Mouse (Mus musculus): Measurements from ENCODE around the gene Rps6ka5. TPM values are rescaled to one million over a fixed set of nuclear protein-coding genes. Genes with fewer than 3 reads are reported as not detected.
A peak's percentile ranks its signal among the peaks of the same experiment; 100 is the strongest.

Rps6ka5 gene
- polyA plus RNA-seq, 1 experiment from 2014 or later, result 3.9 TPM

- H3K9ac ChIP-seq, result no peak overlapping the region; the same call in 1 of the 2 replicates
- WGBS, result 4% methylated on average over 9 of the region's 9 CpGs
- peak overlapping the region; percentile 57 for H3K4me2 ChIP-seq
- peak overlapping the region; percentile 59 for H3K27ac ChIP-seq
- H3K4me3 ChIP-seq, result peak overlapping the region; percentile 26; the same call in 1 of the 2 replicates
- no peaks in the 10 kb centered on the region for H3K27me3 ChIP-seq
- no peaks in the 10 kb centered on the region for H3K9me3 ChIP-seq (replicated peaks)
- H3K36me3 ChIP-seq, result no peaks in the 10 kb centered on the region
- peak; percentile 91 for ATAC-seq (replicated peaks; ENCODE audit: insufficient number of reproducible peaks, insufficient read depth, low FRiP score, low read depth)
- peaks cover 32% of the 10 kb centered on the region for H3K4me1 ChIP-seq (replicated peaks)
Measured at GRCm38 (mm10) chr12:100527753-100528152, 199.0 kb downstream of the Rps6ka5 start.

DNA sequence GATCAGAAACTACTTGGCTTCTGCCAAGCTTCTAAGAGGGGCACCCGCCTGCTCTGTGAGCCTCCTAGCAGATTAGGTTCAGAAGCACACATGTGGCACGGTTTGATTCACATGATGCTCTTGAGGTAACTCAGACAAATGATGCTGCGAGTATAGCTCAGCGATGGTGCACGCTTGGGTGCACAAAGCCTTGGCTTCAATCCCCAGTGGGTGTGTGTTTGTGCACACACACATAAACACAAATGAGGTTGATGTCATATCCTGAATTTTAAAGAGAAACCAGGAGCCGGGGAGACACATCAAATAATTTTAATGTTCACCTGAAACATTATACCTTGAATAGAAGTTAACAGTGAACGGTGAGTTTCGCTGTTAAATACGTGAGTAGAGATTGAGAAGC, 199.5 kb downstream of the Rps6ka5 start:
- no peak for ATAC-seq (replicated peaks; ENCODE audit: insufficient number of reproducible peaks, insufficient read depth, low FRiP score, low read depth)
- H3K4me3 ChIP-seq, result peak overlapping the region; percentile 26; the same call in 1 of the 2 replicates
- H3K36me3 ChIP-seq, result no peaks in the 10 kb centered on the region
- peak overlapping the region; percentile 49; the same call in 1 of the 2 replicates for H3K27ac ChIP-seq
- H3K27me3 ChIP-seq, result no peaks in the 10 kb centered on the region
- WGBS, result 63% methylated on average over 9 of the region's 9 CpGs
- H3K9ac ChIP-seq, result no peak overlapping the region; the same call in 1 of the 2 replicates
- peaks cover 28% of the 10 kb centered on the region for H3K4me1 ChIP-seq (replicated peaks)
- no peaks in the 10 kb centered on the region for H3K9me3 ChIP-seq (replicated peaks)
- H3K4me2 ChIP-seq, result peak overlapping the region; percentile 57

- peaks cover 24% of the 10 kb centered on the region for H3K4me1 ChIP-seq (replicated peaks)
- no peak for ATAC-seq (replicated peaks; ENCODE audit: insufficient number of reproducible peaks, insufficient read depth, low FRiP score, low read depth)
- no peaks in the 10 kb centered on the region for H3K9me3 ChIP-seq (replicated peaks)
- H3K36me3 ChIP-seq, result no peaks in the 10 kb centered on the region
- no peak overlapping the region for H3K9ac ChIP-seq
- H3K27me3 ChIP-seq, result no peaks in the 10 kb centered on the region
- WGBS, result 57% methylated on average over 1 of the region's 1 CpGs
- no peak overlapping the region for H3K27ac ChIP-seq
- H3K4me3 ChIP-seq, result no peak overlapping the region
- no peak overlapping the region for H3K4me2 ChIP-seq
Measured at GRCm38 (mm10) chr12:100525939-100526338, 200.8 kb downstream of the Rps6ka5 start.

- 0 out of 2 replicates have a peak, but pooled peaks cover 1% of the 10 kb centered on the region for H3K36me3 ChIP-seq
- peak within 1 kb of the TSS; percentile 95 for H3K4me3 ChIP-seq
- ATAC-seq (replicated peaks; ENCODE audit: insufficient number of reproducible peaks, insufficient read depth, low FRiP score, low read depth), result peak; percentile 79
- WGBS, result 4% methylated on average over 19 of the region's 42 CpGs
- H3K4me1 ChIP-seq (replicated peaks), result peaks cover 37% of the 10 kb centered on the region
- H3K27me3 ChIP-seq, result no peaks in the 10 kb centered on the region
- no peaks in the 10 kb centered on the region for H3K9me3 ChIP-seq (replicated peaks)
- H3K4me2 ChIP-seq, result peak within 1 kb of the TSS; percentile 85
- peak within 1 kb of the TSS; percentile 83 for H3K27ac ChIP-seq
- H3K9ac ChIP-seq, result peak within 1 kb of the TSS; percentile 98
Measured at GRCm38 (mm10) chr12:100520794-100521186, 206.0 kb downstream of the Rps6ka5 start, which contains the start of gene Ttc7b. Gene Ttc7b, minus strand, starts transcription at chr12:100520826.

DNA sequence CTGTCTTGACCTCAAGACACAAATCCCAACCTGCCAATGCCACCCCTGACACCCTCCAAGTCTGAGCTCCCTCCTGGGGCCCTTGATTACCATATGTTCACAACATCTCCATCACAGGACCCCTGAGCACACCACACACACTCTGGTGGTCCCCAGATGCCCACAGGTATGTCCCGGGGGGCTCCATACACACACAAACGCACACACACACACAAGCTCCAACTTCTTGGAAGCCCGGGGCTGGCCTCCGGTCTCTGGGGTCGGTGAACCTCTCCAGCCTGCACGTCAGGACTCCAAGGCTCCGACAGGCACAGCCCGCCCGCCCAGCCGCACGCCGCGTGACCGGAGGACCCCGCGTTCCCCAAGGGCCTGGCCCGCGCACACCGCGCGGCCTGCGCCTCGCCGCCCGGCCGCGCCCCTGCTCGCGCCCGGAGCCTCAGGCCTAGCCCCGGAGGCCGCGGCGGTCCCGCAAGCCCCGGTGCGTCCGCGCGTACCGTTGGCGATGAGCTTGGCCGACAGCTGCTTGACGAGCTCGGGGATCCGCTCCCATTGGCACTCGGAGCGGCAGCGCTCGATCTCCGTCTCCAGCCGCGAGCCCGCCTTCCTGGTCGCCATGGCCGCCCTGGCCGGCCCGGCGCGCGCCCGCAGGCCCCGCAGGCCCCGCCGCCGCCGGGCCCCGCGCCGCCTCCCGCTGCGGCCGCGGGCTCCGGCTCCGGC, 206.5 kb downstream of the Rps6ka5 start:
- H3K9ac ChIP-seq, result peak overlapping the region; percentile 98
- no peaks in the 10 kb centered on the region for H3K27me3 ChIP-seq
- under 1% methylated on average over 76 of the region's 76 CpGs for WGBS
- no peaks in the 10 kb centered on the region for H3K9me3 ChIP-seq (replicated peaks)
- peak overlapping the region; percentile 85 for H3K4me2 ChIP-seq
- peaks cover 39% of the 10 kb centered on the region for H3K4me1 ChIP-seq (replicated peaks)
- peak overlapping the region; percentile 95 for H3K4me3 ChIP-seq
- peak overlapping the region; percentile 83 for H3K27ac ChIP-seq
- H3K36me3 ChIP-seq, result 0 out of 2 replicates have a peak, but pooled peaks cover 3% of the 10 kb centered on the region
- peak; percentile 79 for ATAC-seq (replicated peaks; ENCODE audit: insufficient number of reproducible peaks, insufficient read depth, low FRiP score, low read depth)

GRCm38 (mm10) chr12:100519684-100520076, 207.1 kb downstream of the Rps6ka5 start:
- Histone ChIP-seq H3K27ac (peak overlapping the region; percentile 83; the same call in 1 of the 2 replicates), H3K4me1 (replicated peaks) (peaks cover 39% of the 10 kb centered on the region), H3K27me3 (no peaks in the 10 kb centered on the region), H3K4me2 (peak overlapping the region; percentile 85), H3K9ac (peak overlapping the region; percentile 98), H3K4me3 (peak overlapping the region; percentile 95), H3K9me3 (replicated peaks) (no peaks in the 10 kb centered on the region), H3K36me3 (0 out of 2 replicates have a peak, but pooled peaks cover 3% of the 10 kb centered on the region)
- no peak for ATAC-seq (replicated peaks; ENCODE audit: insufficient number of reproducible peaks, insufficient read depth, low FRiP score, low read depth)
- 44% methylated on average over 7 of the region's 7 CpGs for WGBS

- ATAC-seq (replicated peaks; ENCODE audit: insufficient number of reproducible peaks, insufficient read depth, low FRiP score, low read depth), result no peak
- Histone ChIP-seq H3K27ac (no peak overlapping the region), H3K27me3 (no peaks in the 10 kb centered on the region), H3K4me1 (replicated peaks) (peaks cover 47% of the 10 kb centered on the region), H3K4me2 (no peak overlapping the region), H3K36me3 (0 out of 2 replicates have a peak, but pooled peaks cover 3% of the 10 kb centered on the region), H3K9me3 (replicated peaks) (no peaks in the 10 kb centered on the region), H3K4me3 (no peak overlapping the region), H3K9ac (no peak overlapping the region)
- 79% methylated on average over 9 of the region's 9 CpGs for WGBS
Measured at GRCm38 (mm10) chr12:100517371-100517770, 209.4 kb downstream of the Rps6ka5 start.

DNA sequence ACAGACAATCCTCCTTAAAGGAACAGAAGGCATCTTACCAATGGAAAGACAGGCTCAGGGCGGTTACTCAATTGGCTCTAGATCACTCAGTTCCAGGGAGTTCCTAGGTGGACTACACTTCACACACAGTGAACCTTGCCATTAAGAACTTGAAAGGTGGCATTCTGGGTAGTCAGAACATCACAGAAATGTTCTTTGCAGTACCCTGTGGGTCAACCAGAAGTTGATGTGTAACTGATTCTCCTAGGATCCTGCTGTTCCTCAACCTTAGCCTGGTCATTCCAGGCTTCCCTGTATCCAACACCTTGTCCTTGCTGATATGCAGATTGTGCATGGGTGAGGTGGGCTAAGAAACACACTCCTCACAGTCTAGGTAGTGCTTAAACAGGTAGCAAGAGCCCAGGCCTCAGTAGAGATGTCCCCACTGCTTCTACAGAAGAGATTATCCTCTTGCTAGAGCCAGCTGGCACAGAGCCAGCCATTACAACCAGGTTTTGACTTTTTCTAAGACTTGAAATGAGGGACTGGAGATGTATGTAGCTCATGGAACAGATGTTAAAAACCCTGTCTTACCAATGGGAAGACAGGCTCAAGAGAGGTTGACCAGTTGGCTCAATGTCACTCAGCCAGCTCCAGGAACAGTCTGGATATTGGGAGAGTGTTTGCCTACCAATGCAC, 210.5 kb downstream of the Rps6ka5 start:
- 100% methylated on average over 1 of the region's 1 CpGs for WGBS
- H3K27ac ChIP-seq, result no peak overlapping the region
- no peak for ATAC-seq (replicated peaks; ENCODE audit: insufficient number of reproducible peaks, insufficient read depth, low FRiP score, low read depth)
- H3K9ac ChIP-seq, result no peak overlapping the region
- no peaks in the 10 kb centered on the region for H3K27me3 ChIP-seq
- H3K4me2 ChIP-seq, result no peak overlapping the region
- peaks cover 50% of the 10 kb centered on the region for H3K4me1 ChIP-seq (replicated peaks)
- H3K36me3 ChIP-seq, result 0 out of 2 replicates have a peak, but pooled peaks cover 3% of the 10 kb centered on the region
- H3K4me3 ChIP-seq, result no peak overlapping the region
- no peaks in the 10 kb centered on the region for H3K9me3 ChIP-seq (replicated peaks)

GRCm38 (mm10) chr12:100515493-100515892, 211.3 kb downstream of the Rps6ka5 start:
- Histone ChIP-seq H3K9ac (no peak overlapping the region), H3K4me3 (no peak overlapping the region), H3K4me2 (no peak overlapping the region), H3K4me1 (replicated peaks) (peaks cover 46% of the 10 kb centered on the region), H3K27ac (no peak overlapping the region), H3K9me3 (replicated peaks) (no peaks in the 10 kb centered on the region), H3K27me3 (no peaks in the 10 kb centered on the region), H3K36me3 (0 out of 2 replicates have a peak, but pooled peaks cover 3% of the 10 kb centered on the region)
- no peak for ATAC-seq (replicated peaks; ENCODE audit: insufficient number of reproducible peaks, insufficient read depth, low FRiP score, low read depth)
- 73% methylated on average over 4 of the region's 4 CpGs for WGBS

GRCm38 (mm10) chr12:100514611-100515010, 212.2 kb downstream of the Rps6ka5 start:
- no peak overlapping the region for H3K4me3 ChIP-seq
- H3K9me3 ChIP-seq (replicated peaks), result no peaks in the 10 kb centered on the region
- H3K27ac ChIP-seq, result no peak overlapping the region
- H3K36me3 ChIP-seq, result 0 out of 2 replicates have a peak, but pooled peaks cover 3% of the 10 kb centered on the region
- ATAC-seq (replicated peaks; ENCODE audit: insufficient number of reproducible peaks, insufficient read depth, low FRiP score, low read depth), result no peak
- H3K4me2 ChIP-seq, result no peak overlapping the region
- H3K4me1 ChIP-seq (replicated peaks), result peaks cover 44% of the 10 kb centered on the region
- 51% methylated on average over 1 of the region's 1 CpGs for WGBS
- no peak overlapping the region for H3K9ac ChIP-seq
- no peaks in the 10 kb centered on the region for H3K27me3 ChIP-seq

DNA sequence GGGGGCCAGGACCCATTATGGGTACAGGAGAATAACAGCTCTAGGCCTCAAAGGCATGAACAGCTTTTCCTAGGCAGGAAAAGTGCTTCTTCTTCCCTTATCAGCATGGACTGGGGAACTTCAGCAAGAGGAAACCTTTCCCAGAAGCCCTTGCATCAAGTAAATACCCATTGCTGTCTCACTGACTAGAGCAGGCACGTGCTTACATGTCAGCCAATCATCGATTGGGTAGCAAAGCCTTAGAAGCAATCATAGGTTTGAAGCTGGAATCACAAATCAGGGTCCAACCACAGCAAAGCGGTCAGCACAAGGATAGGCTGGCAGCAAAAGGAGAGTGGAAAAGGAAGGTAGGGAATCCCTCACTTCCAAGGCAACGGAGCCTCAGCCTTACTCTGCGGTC, 213.7 kb downstream of the Rps6ka5 start:
- no peak overlapping the region for H3K4me3 ChIP-seq
- H3K9ac ChIP-seq, result no peak overlapping the region
- no peak for ATAC-seq (replicated peaks; ENCODE audit: insufficient number of reproducible peaks, insufficient read depth, low FRiP score, low read depth)
- no peaks in the 10 kb centered on the region for H3K27me3 ChIP-seq
- peaks cover 29% of the 10 kb centered on the region for H3K4me1 ChIP-seq (replicated peaks)
- H3K36me3 ChIP-seq, result 0 out of 2 replicates have a peak, but pooled peaks cover 3% of the 10 kb centered on the region
- no peaks in the 10 kb centered on the region for H3K9me3 ChIP-seq (replicated peaks)
- H3K27ac ChIP-seq, result peak overlapping the region; percentile 31; the same call in 1 of the 2 replicates
- 85% methylated on average over 5 of the region's 5 CpGs for WGBS
- H3K4me2 ChIP-seq, result no peak overlapping the region; the same call in 1 of the 2 replicates
